16 mouse cellular contexts compared by ENCODE assay signal in genomic region chr14:76081451-76081850, GRCm38 (mm10). TPM values are rescaled to one million over a fixed set of nuclear protein-coding genes. Genes with fewer than 3 reads are reported as not detected.
A peak's percentile ranks its signal among the peaks of the same experiment; 100 is the strongest.
DNase-seq lines count a peak whose midpoint lies in the region; ATAC-seq lines count a peak whose summit lies in the region.
"Had no signal": no experiment of that assay in that cellular context is flagged by ENCODE, and none has a peak within 500 bp of the region (broad histone marks: within the 10 kb centered on the region; RNA-seq: fewer than 3 reads in every experiment).

No protein-coding gene starts in this region.

- H3K9ac ChIP-seq in limb, embryonic 11.5 days (ENCODE audit: low read length): no peak overlapping the region
- H3K9ac ChIP-seq: embryonic facial prominence, embryonic 12.5 days; limb, embryonic 15.5 days had no signal

- H3K27me3 ChIP-seq in limb, embryonic 11.5 days (ENCODE audit: control insufficient read depth, insufficient read depth, low read length): no peaks in the 10 kb centered on the region
- H3K27me3 ChIP-seq in limb, embryonic 10.5 days (ENCODE audit: low read depth, poor library complexity, severe bottlenecking): no peaks in the 10 kb centered on the region
- H3K27me3 ChIP-seq: CH12.LX; embryonic facial prominence, embryonic 12.5 days; limb, embryonic 15.5 days had no signal

- intact Hi-C loops in heart, postnatal 25 days (cut with DNase I): no loop called here

- H3K9me3 ChIP-seq in limb, embryonic 11.5 days (ENCODE audit: control insufficient read depth, low read length): no peaks in the 10 kb centered on the region
- no peaks in the 10 kb centered on the region for H3K9me3 ChIP-seq in limb, embryonic 10.5 days (replicated peaks)
- H3K9me3 ChIP-seq: embryonic facial prominence, embryonic 12.5 days; limb, embryonic 15.5 days had no signal

- no peak for ATAC-seq in limb, embryonic 11.5 days (ENCODE audit: insufficient number of reproducible peaks, low FRiP score, low TSS enrichment, low read depth)
- no peak for ATAC-seq in activated CD4-positive, CD25-positive, alpha-beta regulatory T cell, adult 4 months
- ATAC-seq: forebrain, embryonic 14.5 days had no signal

- no peak overlapping the region for H3K27ac ChIP-seq in limb, embryonic 11.5 days (replicated peaks; ENCODE audit: low read depth, low read length)
- H3K27ac ChIP-seq in limb, embryonic 10.5 days: no peak overlapping the region
- H3K27ac ChIP-seq: embryonic facial prominence, embryonic 12.5 days; limb, embryonic 15.5 days had no signal

- 62% methylated on average over 11 of the region's 11 CpGs for WGBS in limb, embryonic 11.5 days
- WGBS in limb, embryonic 10.5 days: 70% methylated on average over 11 of the region's 11 CpGs

- no peak overlapping the region for H3K4me3 ChIP-seq in limb, embryonic 11.5 days (ENCODE audit: low read depth, low read length)
- H3K4me3 ChIP-seq in limb, embryonic 10.5 days: no peak overlapping the region
- H3K4me3 ChIP-seq: embryonic facial prominence, embryonic 12.5 days; limb, embryonic 15.5 days had no signal

- H3K4me1 ChIP-seq in limb, embryonic 11.5 days (ENCODE audit: control insufficient read depth, insufficient read depth, low read length): no peaks in the 10 kb centered on the region
- H3K4me1 ChIP-seq in limb, embryonic 10.5 days: peaks cover 12% of the 10 kb centered on the region
- H3K4me1 ChIP-seq: embryonic facial prominence, embryonic 12.5 days had no signal

- peak; percentile 11 to 18 for DNase-seq in heart, adult 18-20 months
- no peak for DNase-seq in heart, postnatal 25 days (ENCODE audit: low spot score)
- peak; percentile 35 for DNase-seq in limb, embryonic 11.5 days (ENCODE audit: low spot score)
- DNase-seq in limb, embryonic 10.5 days (ENCODE audit: low spot score): no peak
- peak; percentile 85 for DNase-seq in ES-CJ7 (ENCODE audit: low read depth, low spot score)
- DNase-seq in adrenal gland, postnatal 36 days: peak; percentile 14 to 19
- no peak for DNase-seq in urinary bladder, adult 18-20 months (ENCODE audit: low spot score in 2 of 2)
- DNase-seq: cerebellum, adult 11 months; kidney, adult 11 months; right cerebral cortex, postnatal 14 days had no signal

- H3K4me2 ChIP-seq in limb, embryonic 11.5 days (ENCODE audit: low read depth, severe bottlenecking): no peak overlapping the region
- H3K4me2 ChIP-seq: embryonic facial prominence, embryonic 12.5 days; limb, embryonic 15.5 days; midbrain, embryonic 11.5 days had no signal

- no peaks in the 10 kb centered on the region for H3K36me3 ChIP-seq in limb, embryonic 11.5 days (ENCODE audit: control insufficient read depth, insufficient read depth, low read length)
- no peaks in the 10 kb centered on the region for H3K36me3 ChIP-seq in limb, embryonic 10.5 days
- H3K36me3 ChIP-seq: embryonic facial prominence, embryonic 12.5 days had no signal

RNA-seq across cellular contexts. Expression of gene Gpalpp1, which starts 29.1 kb away (rescaled TPM):
- total RNA-seq in heart, adult 18-20 months (2021): 10 to 100 TPM; 10.3 to 11.5 TPM
- 10 to 100 TPM in 1 of 2 experiments, 1 to 10 TPM in 1; 10.0 to 10.8 TPM for total RNA-seq in heart, postnatal 25 days (2021)
- polyA plus RNA-seq in limb, embryonic 11.5 days (2014; fragmentation: Nextera tagmentation; extraction: Ambion mirVana): 15.0 and 19.4 TPM in 2 replicates
- polyA plus RNA-seq in limb, embryonic 10.5 days (2016; fragmentation: Nextera tagmentation; extraction: Ambion mirVana): 13.8 and 15.1 TPM in 2 replicates
- total RNA-seq in adrenal gland, postnatal 36 days (2021): 10 to 100 TPM; 19.8 to 22.8 TPM
- 10 to 100 TPM; 11.0 to 11.3 TPM for polyA plus RNA-seq in activated CD4-positive, CD25-positive, alpha-beta regulatory T cell, adult 4 months (2017; shearing (Covaris generic))

RNA-seq across cellular contexts. Expression of gene Nufip1, which starts 29.2 kb away (rescaled TPM):
- 1 to 10 TPM; 3.3 to 3.7 TPM for total RNA-seq in heart, adult 18-20 months (2021)
- 1 to 10 TPM; 3.0 to 3.4 TPM for total RNA-seq in heart, postnatal 25 days (2021)
- 19.8 and 20.1 TPM in 2 replicates for polyA plus RNA-seq in limb, embryonic 11.5 days (2014; fragmentation: Nextera tagmentation; extraction: Ambion mirVana)
- 21.8 and 22.3 TPM in 2 replicates for polyA plus RNA-seq in limb, embryonic 10.5 days (2016; fragmentation: Nextera tagmentation; extraction: Ambion mirVana)
- 1 to 10 TPM; 7.5 to 8.5 TPM for total RNA-seq in adrenal gland, postnatal 36 days (2021)
- polyA plus RNA-seq in activated CD4-positive, CD25-positive, alpha-beta regulatory T cell, adult 4 months (2017; shearing (Covaris generic)): 1 to 10 TPM; 7.4 to 7.6 TPM

Comparison
In these comparisons a context has a peak if more than half of its experiments do, and no peak if none do; other contexts are left out.
1. DNase-seq: peak in heart, adult 18-20 months (2 of 2), limb, embryonic 11.5 days (single experiment), ES-CJ7 (single experiment) and adrenal gland, postnatal 36 days (2 of 2); none in heart, postnatal 25 days (single experiment), limb, embryonic 10.5 days (single experiment) and urinary bladder, adult 18-20 months (0 of 2).